Mouse (Mus musculus) liver, postnatal 0 days (tissue): ENCODE results near the gene Lrmda. TPM values are rescaled to one million over a fixed set of nuclear protein-coding genes. Genes with fewer than 3 reads are reported as not detected.

Experiments used
- ATAC-seq: fragments of 200-750 bp; cut with Nextera tagmentation; 2 replicates; pipeline ENCODE4 v1.8.0; 2017; ENCODE audit warnings: mild to moderate bottlenecking, moderate library complexity
- DNase-seq: peaks from one replicate; pipeline ENCODE4 v3.0.0-alpha.2; 2016
- H3K27ac ChIP-seq: fragments of 300-500 bp; sonication (generic); 2 replicates; pipeline ENCODE4 v1.5.1; 2014; ENCODE audit warnings: antibody characterized with exemption, moderate library complexity, mild to moderate bottlenecking, low read depth
- H3K27me3 ChIP-seq: fragments of 300-500 bp; sonication (generic); 2 replicates; pipeline ENCODE4 v1.6.1; 2014; ENCODE audit warnings: low read length, control low read depth, mixed read lengths; ENCODE audit not compliant: insufficient read depth
- H3K36me3 ChIP-seq: fragments of 300-500 bp; sonication (generic); replicated peaks from 2 replicates; pipeline ENCODE4 v1.6.1; 2014; ENCODE audit warnings: mild to moderate bottlenecking, control low read depth, low read length, moderate library complexity, mixed read lengths; ENCODE audit not compliant: insufficient read depth
- H3K4me1 ChIP-seq: fragments of 300-500 bp; sonication (generic); 2 replicates; pipeline ENCODE4 v1.6.1; 2014; ENCODE audit warnings: antibody characterized with exemption, mild to moderate bottlenecking, control low read depth; ENCODE audit not compliant: insufficient read depth
- H3K4me2 ChIP-seq: fragments of 300-500 bp; sonication (generic); 2 replicates; pipeline ENCODE4 v1.6.1; 2014; ENCODE audit warnings: low read depth, mild to moderate bottlenecking, low read length, moderate library complexity, mixed read lengths
- H3K4me3 ChIP-seq: fragments of 300-500 bp; sonication (generic); 2 replicates; pipeline ENCODE4 v1.5.1; 2014; ENCODE audit warnings: low read depth, low read length
- H3K9ac ChIP-seq: fragments of 300-500 bp; sonication (generic); replicated peaks from 2 replicates; pipeline ENCODE4 v1.6.1; 2014; ENCODE audit warnings: mild to moderate bottlenecking, moderate library complexity
- H3K9me3 ChIP-seq: fragments of 300-500 bp; sonication (generic); 2 replicates; pipeline ENCODE4 v1.6.1; 2016; ENCODE audit warnings: mild to moderate bottlenecking, control low read depth, low read length, mixed read lengths
- CTCF ChIP-seq: sonication (generic); IDR thresholded peaks from 2 replicates; pipeline ENCODE4 v1.5.1; 2016; ENCODE audit warnings: antibody characterized with exemption, low read depth
- EP300 ChIP-seq: IDR thresholded peaks from 2 replicates; pipeline ENCODE4 v1.6.1; 2016; ENCODE audit warnings: antibody characterized with exemption, low read depth, mild to moderate bottlenecking
- WGBS: fragments of 180-500 bp; shearing (Covaris S2); extraction: QIAGEN DNeasy Blood & Tissue Kit; methylation state at CpG from one replicate; pipeline ENCODE4 v1.1.7; 2014; ENCODE audit not compliant: insufficient replicate concordance; 5-methylcytosine and 5-hydroxymethylcytosine counted together
- polyA plus RNA-seq: library from polyadenylated mRNA; unstranded; fragments of >200 nt; fragmentation: Nextera tagmentation; extraction: Ambion mirVana; gene quantifications from 2 replicates; pipeline ENCODE4 v1.2.1, GENCODE M21; 2015

Lrmda gene
- polyA plus RNA-seq, 1 experiment from 2014 or later, result 0.28 TPM

DNA sequence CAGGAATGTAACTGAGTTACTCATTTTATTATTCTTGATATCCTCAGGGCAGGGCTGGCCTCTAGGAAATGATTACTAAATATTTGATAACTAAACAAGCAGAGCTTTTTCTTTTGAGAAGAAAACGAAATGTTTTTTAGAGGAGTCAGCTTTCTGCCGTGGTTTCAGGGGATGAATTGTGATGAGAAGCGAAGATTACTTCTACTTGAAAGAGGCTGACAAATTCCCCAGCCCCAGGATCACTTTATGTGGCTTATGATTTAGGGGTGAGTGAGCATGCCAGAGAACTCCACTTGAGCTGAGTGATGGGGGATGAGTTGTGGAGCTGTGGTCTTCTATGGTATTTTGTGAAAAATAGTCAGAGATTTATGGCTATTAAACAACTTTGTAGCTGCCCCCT, 803.4 kb downstream of the Lrmda start:
- H3K27me3 ChIP-seq, result no peaks in the 10 kb centered on the region
- WGBS, result 56% methylated on average over 3 of the region's 3 CpGs
- H3K36me3 ChIP-seq, result no peaks in the 10 kb centered on the region
- no peaks in the 10 kb centered on the region for H3K9me3 ChIP-seq
- no peak overlapping the region for H3K4me3 ChIP-seq
- H3K9ac ChIP-seq, result no peak overlapping the region
- no peak for ATAC-seq
- H3K4me2 ChIP-seq, result no peak overlapping the region
- no peaks in the 10 kb centered on the region for H3K4me1 ChIP-seq
- no peak overlapping the region for H3K27ac ChIP-seq
- TF ChIP-seq CTCF (no peak), EP300 (no peak)
- DNase-seq, result no peak

DNA sequence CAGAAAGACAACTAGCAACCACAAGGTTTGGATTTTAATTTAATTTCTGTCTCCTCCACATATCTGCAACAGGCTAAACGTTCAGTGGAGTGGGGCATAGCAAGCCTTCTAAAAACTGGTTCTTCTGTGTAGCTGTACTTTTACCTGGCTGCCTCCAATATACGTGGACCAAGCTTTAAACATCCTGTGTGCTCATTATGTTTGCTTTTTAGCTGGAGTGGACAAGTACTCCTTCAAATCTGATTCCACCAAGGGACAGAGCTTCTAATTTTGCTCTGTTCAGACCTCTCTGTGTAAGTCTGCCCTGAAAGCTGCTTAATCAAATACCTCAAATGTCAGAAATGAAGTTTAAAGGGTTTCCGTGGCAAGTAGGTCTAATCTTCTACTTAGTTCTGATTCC, 807.3 kb downstream of the Lrmda start:
- H3K27me3 ChIP-seq, result no peaks in the 10 kb centered on the region
- H3K4me2 ChIP-seq, result no peak overlapping the region
- whole genome bisulfite sequencing, result 61% methylated on average over 3 of the region's 3 CpGs
- no peaks in the 10 kb centered on the region for H3K36me3 ChIP-seq
- H3K4me3 ChIP-seq, result no peak overlapping the region
- H3K9ac ChIP-seq, result no peak overlapping the region
- H3K27ac ChIP-seq, result no peak overlapping the region
- no peaks in the 10 kb centered on the region for H3K9me3 ChIP-seq
- DNase-seq (no peak), ATAC-seq (no peak)
- no peak for TF ChIP-seq CTCF
- no peak for TF ChIP-seq EP300
- no peaks in the 10 kb centered on the region for H3K4me1 ChIP-seq

DNA sequence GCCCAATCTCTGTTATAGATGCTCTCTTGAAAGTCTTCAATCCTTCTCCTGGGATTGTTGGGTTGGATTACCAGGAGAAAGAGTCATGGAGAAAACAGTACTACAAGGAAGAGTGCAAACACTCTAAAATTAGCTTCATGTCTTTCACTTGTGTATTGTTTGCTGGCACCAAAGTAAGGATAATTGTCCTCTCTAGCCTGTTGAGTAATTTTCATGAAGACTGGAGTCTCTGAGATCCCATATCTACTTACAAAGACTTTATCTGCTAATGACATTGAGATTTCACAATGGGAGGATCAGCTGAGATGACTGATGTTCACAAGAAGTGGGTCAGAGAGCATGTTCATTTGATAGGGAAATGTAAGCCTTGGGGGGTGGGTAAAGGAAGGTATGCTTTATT, 817.5 kb downstream of the Lrmda start:
- no peak for DNase-seq
- no peak for ATAC-seq

DNA sequence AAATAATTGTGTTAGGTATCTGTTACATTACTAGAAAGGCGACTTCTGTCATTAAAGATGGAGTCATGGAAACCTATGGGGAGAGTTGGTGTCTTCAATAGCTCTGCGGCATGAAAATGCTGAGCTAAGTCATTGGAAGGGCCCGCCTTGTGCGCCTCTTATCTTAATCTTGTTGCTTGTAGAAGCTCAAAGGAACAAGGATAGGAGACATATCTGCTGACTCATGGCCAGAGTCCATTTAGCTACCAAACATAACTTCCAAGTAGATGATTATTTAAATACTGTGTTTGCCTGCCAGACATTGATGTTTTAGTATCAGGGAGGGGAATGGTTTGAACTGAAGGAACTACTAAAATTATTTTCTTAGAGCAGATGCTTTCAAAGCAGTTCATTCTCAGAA, 821.6 kb downstream of the Lrmda start:
- DNase-seq, result no peak
- 65% methylated on average over 4 of the region's 4 CpGs for WGBS

More for the DNA sequence above, 817.5 kb downstream of the Lrmda start:
- Histone ChIP-seq H3K9ac (no peak overlapping the region), H3K27me3 (no peaks in the 10 kb centered on the region), H3K36me3 (no peaks in the 10 kb centered on the region), H3K4me3 (no peak overlapping the region), H3K4me2 (no peak overlapping the region), H3K4me1 (no peaks in the 10 kb centered on the region), H3K9me3 (no peaks in the 10 kb centered on the region), H3K27ac (no peak overlapping the region)
- TF ChIP-seq EP300, result no peak
- TF ChIP-seq CTCF, result no peak

DNA sequence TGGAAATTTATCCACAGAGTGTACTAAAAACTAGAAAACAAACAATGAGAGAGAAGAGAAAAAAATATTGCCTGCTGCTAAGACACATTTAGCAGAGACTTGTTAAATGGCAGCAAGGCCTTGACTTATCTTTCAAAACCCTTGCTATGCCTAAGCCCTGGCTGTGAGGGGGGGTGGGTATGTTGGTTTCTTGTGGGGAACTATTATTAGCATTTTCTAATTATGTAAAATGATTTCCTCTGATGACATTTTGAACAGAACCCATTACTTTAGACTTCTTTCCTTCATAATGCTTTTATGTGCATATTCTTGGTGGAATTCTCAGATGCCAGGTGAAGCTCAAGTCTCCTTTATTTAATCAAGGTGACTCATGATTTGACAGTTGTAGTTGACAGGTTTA, 824.5 kb downstream of the Lrmda start:
- TF ChIP-seq CTCF (no peak), EP300 (no peak)
- ATAC-seq (no peak), DNase-seq (no peak)
- no peak overlapping the region for H3K9ac ChIP-seq
- no peak overlapping the region for H3K27ac ChIP-seq
- H3K4me2 ChIP-seq, result no peak overlapping the region
- H3K36me3 ChIP-seq, result no peaks in the 10 kb centered on the region
- H3K4me3 ChIP-seq, result no peak overlapping the region
- H3K27me3 ChIP-seq, result no peaks in the 10 kb centered on the region
- H3K4me1 ChIP-seq, result no peaks in the 10 kb centered on the region
- H3K9me3 ChIP-seq, result no peaks in the 10 kb centered on the region

More for the DNA sequence above, 821.6 kb downstream of the Lrmda start:
- H3K27ac ChIP-seq, result no peak overlapping the region
- no peak overlapping the region for H3K4me2 ChIP-seq
- H3K36me3 ChIP-seq, result no peaks in the 10 kb centered on the region
- H3K27me3 ChIP-seq, result no peaks in the 10 kb centered on the region
- no peak for TF ChIP-seq CTCF
- no peak for TF ChIP-seq EP300
- no peak for ATAC-seq
- H3K4me3 ChIP-seq, result no peak overlapping the region
- H3K9ac ChIP-seq, result no peak overlapping the region
- H3K9me3 ChIP-seq, result no peaks in the 10 kb centered on the region
- H3K4me1 ChIP-seq, result no peaks in the 10 kb centered on the region

DNA sequence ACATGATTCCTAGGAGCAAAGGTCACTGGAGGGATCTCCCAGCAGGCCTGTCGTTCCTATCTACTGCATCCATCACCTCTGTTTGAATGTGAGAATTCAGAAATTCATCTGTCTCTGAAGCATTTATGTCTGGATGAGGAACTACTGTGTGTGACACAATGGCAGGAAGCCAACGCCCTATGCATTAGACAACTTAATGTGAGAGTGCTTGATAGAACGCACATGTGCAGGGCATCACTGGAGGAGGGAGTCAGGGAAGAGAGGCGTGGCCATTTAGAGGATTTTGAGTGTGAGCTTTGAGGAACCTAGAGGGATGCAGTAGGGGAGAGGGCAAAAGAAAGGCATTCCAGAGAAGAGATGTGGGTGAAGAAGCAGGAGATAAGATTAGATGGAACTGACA, 825.9 kb downstream of the Lrmda start:
- Histone ChIP-seq H3K9me3 (no peaks in the 10 kb centered on the region), H3K36me3 (no peaks in the 10 kb centered on the region), H3K9ac (no peak overlapping the region), H3K4me3 (no peak overlapping the region), H3K4me2 (no peak overlapping the region), H3K27me3 (no peaks in the 10 kb centered on the region), H3K27ac (no peak overlapping the region), H3K4me1 (no peaks in the 10 kb centered on the region)
- ATAC-seq (no peak), DNase-seq (no peak)
- TF ChIP-seq CTCF (no peak), EP300 (no peak)
- WGBS, result 58% methylated on average over 4 of the region's 4 CpGs
